Mouse (Mus musculus): Measurements from ENCODE around the gene Fam221b.

The Fam221b gene

DNA sequence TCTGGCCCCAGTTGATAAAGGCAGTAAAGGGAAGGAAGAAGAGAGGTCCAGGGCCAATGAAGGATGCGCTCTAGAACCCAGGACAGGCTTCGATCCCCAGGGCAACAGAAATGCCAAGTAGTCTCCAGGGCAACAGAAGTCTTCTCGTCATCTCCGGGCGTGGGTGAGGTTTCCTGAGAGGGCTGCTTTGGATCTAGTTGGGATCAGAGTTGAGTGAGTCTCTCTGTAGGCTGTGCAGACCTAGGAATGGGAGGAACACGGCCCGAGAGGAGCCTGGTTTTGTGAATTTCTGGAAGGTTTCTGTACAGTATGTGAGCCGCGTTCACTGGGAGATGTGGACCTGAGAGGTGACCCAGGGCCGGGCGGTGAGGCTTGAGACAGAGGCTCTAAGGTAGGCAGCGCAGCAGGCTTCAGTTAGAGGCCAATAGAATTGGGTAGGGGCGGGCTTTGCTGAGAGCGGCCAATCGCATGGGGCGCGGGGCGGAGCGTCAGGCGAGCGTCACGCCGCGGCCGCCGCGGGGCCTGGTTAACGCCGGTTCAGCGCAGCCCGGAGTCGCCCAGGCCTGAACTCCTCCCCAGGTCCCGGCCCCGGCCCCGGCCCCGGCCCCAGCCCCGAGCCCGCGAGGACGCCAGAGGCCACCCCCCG lies at the start of gene Fam221b, which contains the start of gene Tmem8b:
TSS of gene Fam221b (minus strand) at position 364 of the 646 bp plus-strand sequence.
TSS of gene Tmem8b (plus strand) at position 190 of the 646 bp plus-strand sequence.
- DNase-seq (ENCODE audit: extremely low spot score): peak; percentile 90

DNA sequence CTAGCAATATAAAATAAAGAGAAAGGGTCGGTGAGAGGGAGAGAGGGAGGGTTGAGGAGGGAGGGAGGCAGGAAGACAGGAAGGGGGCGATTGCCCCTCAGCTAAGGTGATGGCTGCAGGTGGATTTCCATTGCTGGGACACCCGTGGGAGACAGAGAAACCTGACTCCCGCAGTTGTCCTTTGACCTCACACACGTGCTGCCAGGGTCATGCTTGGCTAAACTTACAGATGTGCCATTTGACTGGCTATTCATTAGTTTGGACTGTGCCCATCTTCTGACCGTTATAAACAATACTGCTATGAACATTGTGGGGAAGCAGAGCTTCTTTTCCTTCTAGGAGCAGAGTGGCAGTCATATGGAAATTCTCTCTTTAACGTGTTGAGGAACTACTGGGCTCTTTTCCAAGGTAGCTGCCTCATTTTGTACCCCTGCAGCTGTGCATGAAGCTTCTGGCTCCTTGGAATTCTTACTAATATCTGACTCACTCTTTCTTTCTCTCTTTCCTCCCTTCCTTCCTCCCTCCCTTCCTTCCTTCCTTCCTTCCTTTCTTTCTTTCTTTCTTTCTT lies 44.8 kb upstream of the Fam221b start:
- DNase-seq (ENCODE audit: extremely low spot score): no peak

DNA sequence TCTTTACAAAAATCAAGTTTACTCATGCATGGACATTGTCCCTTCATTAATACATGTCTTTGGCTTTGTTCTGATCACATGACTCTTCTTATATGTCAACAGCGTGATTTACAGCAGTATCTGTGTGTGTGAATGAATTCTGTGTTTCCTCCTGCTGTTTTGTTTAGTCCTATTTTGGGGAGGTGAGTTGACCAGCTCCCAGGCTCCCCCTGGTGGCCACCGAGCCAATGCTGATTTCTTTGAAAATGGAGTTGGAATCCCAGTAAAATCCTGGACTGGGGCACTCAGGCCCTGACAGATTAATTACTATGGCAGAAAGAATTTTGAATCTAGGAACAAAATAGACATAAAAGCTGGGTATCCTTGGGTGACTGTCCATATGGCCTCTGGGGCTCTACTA lies 42.9 kb upstream of the Fam221b start:
- DNase-seq (ENCODE audit: extremely low spot score): peak; percentile 74

DNA sequence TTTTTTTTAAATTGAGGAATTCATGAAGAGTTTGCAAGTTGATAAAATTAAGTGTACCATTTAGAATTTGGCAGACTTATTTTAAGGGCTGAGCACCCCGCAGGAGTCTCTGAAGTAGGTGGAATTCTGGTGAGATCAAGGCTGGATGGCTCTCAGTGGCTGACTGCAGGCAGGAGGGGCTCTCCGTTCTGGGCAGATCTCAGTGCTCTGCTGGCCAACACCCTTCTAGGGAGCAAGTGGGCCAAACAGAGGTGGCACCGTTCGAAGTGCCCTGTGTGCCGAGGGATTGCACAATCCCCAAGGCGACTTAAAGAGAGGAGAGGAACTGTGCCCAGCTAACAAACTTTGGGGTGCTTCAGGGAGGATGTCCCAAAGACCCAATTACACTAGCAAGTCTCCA lies 40.9 kb upstream of the Fam221b start, which contains the start of gene Olfr71:
TSS of gene Olfr71 (minus strand) at position 387 of the 400 bp plus-strand sequence.
- DNase-seq (ENCODE audit: extremely low spot score): no peak

DNA sequence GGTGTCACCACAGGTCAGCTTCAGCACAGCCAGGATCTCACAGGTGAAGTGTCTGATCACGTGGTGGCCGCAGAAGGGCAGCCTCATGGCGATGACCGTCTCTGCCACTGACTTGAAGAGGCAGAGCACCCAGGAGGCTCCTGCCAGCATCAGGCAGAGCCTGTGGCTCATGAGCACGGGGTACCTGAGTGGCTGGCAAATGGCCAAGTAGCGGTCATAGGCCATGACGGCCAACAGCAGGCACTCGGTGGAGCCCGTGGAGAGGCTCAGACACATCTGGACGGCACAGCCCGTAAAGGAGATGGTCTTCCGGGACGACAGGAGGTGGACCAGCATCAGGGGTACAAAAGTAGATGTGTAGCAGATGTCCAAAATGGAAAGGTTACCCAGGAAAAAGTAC lies 37.0 kb upstream of the Fam221b start:
- no peak for DNase-seq (ENCODE audit: extremely low spot score)

DNA sequence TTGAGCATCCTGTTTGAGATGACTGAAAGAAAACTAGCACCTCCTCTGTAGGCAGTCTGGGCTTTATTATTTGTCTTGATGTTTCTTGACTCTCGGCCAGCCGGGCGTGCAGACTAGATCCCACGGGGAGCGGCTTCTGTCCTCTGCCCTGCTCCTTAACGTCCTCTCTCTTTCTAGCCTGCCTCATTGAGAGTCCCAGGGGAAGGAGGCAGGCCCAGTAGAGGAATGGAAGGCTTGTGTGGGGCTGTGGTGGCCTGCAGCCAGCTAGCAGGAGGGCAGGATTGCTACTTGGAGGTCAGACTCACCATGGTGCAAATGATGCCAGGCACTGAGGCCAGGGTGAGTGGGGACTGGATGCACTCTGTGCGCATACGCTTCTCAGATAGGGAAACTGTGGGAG lies 34.9 kb upstream of the Fam221b start:
- DNase-seq (ENCODE audit: extremely low spot score): no peak

DNA sequence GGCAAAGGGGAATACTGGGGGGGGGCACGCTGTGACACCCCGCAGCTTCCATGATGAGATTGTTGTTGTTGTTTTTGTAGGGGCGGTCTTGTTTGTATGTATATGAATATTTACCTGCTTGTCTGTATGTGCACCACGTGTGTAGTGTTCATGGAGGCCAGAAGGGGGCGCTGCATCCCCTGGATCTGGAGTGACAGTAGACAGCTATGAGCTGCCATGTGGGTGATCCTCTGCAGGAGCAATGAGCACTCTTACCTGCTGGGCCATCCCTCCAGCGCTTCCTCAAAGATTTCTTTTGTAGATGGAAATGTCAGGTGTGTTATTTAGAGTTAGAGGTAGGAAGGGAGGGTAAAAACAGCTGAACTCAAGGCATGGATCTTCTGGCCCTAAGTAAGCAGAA lies 34.5 kb upstream of the Fam221b start:
- no peak for DNase-seq (ENCODE audit: extremely low spot score)

DNA sequence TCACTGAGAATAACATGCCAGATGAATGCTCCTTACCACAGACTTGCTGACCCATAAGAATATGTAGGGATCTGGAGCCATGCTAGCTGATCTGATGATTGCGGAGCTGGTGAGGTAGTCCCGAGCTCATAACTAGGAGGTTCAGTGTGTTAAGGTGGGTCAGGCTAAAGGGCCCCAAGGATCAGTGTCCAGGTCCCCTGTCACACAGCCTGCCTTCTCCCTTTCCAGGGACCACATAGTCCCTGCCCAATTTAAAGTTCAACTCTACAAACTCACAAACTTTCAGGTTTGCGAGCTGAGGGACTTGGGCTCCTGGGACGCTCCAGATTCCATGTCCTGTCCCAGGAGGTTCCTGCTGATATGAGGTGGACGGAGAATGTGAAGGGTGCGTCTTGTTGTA lies 31.8 kb upstream of the Fam221b start, which contains the start of gene Olfr70:
TSS of gene Olfr70 (minus strand) at position 101 of the 400 bp plus-strand sequence.
- DNase-seq (ENCODE audit: extremely low spot score): no peak

DNA sequence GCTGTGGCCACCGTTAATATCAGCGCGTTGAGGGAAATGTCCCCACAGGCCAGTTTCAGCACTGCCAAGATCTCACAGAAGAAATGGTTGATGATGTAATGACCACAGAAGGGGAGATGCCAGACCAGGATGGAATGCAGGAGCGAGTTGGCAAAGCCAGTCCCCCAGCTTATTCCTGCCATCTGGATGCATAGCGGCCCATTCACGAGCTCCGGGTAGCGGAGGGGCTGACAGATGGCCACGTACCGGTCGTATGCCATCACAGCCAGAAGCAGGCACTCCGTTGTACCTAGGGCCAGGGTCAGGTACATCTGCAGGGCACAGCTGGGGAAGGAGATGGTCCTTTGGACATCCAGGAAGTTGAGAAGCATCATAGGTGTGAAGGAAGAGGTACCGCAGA lies 27.6 kb upstream of the Fam221b start:
- no peak for DNase-seq (ENCODE audit: extremely low spot score)

DNA sequence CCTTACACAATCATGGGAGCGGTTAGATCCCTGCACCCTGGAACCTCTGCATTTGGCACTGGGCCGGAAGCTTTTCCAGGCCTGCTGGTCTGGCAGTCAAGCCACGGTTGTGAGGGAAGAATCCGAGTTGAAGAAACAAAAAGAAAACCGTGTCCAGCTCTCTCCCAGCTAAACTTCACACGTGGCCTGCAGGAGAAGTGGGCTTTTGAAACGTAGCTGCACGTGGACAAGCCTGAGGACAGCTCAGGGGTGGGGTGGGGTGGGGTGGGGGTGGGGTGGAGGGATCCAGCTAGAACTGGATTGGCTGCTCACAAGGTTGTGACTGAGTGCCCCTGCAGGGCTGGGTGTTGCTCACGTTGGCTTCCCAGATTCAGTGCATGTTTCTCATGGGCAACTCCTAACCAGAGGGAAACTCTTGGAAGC lies 26.3 kb upstream of the Fam221b start:
- no peak for DNase-seq (ENCODE audit: extremely low spot score)

DNA sequence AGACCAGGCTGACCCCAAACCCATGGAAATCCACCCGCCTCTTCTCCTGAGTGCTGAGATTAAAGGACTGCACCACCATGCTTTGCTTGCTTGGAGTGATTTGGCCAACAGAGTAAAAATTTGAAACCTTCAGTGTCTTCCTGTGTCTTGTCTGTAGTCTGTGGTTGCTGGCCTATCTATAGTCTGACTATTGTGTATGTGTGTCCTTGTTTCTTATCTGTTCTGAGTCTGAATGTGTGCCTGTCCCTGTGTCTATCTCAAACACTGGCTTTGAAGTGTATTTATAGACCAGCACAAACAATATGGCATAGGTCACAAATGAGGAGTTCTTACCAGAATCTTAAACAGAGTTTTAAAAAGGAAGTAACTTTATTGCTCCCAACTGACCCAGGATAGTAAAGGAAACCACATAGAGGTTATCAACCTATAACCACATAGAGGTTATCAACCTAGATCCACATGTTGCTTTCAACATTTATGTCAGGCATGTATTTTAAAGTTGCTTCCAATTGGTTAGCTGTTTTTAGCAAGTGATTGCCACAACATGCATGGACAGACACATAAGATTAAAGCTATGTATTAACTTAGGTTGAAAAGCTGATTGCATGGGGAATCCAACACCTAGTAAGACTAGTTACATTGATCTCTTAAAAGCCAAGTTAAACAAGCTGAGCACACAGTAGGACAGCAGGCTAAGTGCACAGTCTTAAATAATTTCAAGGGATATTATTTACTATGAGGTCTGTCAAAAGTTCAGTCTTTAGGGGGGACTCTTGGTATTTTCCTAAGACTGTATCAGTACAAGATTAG lies 25.7 kb upstream of the Fam221b start:
- DNase-seq (ENCODE audit: extremely low spot score): no peak

DNA sequence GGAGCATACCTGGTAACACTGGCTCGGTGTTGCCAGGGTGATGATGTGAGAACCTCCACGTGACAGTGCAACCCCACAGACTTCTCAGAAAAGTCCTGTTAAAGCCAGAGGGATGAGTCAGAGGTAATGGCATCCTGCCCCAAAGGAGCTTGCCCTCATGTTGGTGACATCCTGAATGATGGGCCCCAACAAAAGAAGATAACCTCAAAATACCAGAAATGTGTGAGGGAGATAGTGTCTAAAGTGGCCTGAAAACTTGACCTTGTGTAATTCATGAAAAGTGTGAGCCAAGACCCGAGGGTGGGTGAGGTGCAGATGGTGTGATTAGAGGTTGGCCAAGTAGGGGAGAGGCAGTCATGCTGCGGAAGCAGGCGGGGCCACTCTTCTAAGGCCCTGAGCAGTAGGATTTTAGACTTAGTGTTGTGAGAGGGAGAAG lies 24.9 kb upstream of the Fam221b start:
- no peak for DNase-seq (ENCODE audit: extremely low spot score)

DNA sequence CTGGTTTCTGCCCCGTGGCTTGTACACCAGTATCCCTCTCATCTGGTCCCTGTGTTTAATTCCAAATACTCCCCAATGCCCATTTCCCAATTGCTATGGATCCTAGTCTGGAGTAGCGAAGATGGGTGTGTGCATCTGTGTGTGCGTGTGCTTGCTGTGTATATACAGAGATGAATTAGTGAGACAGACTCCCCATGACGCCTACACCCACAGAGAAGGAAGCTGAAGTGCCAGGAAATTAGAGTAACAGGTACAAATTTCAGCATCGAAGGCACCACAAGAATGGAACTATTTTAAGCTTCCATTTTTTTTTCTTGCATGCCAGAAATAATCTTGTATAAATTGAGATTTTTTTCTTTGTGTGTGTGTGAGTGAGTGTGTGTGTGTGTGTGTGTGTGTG lies 22.1 kb upstream of the Fam221b start:
- DNase-seq (ENCODE audit: extremely low spot score): no peak

DNA sequence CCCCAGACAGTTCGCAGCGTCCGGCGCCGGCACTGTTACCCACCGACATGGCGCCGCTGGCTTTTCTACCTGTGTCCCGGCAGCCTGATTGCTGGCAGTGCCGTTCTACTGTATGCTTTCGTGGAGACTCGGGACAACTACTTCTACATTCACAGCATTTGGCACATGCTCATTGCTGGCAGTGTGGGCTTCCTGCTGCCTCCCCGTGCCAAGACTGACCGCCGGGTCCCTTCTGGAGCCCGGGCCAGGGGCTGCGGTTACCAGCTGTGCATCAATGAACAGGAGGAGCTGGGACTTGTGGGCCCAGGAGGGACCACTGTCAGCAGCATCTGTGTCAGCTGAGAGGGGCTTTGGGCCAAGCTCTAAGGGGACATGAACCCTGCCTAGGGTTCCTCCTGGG lies 21.1 kb upstream of the Fam221b start:
- no peak for DNase-seq (ENCODE audit: extremely low spot score)

DNA sequence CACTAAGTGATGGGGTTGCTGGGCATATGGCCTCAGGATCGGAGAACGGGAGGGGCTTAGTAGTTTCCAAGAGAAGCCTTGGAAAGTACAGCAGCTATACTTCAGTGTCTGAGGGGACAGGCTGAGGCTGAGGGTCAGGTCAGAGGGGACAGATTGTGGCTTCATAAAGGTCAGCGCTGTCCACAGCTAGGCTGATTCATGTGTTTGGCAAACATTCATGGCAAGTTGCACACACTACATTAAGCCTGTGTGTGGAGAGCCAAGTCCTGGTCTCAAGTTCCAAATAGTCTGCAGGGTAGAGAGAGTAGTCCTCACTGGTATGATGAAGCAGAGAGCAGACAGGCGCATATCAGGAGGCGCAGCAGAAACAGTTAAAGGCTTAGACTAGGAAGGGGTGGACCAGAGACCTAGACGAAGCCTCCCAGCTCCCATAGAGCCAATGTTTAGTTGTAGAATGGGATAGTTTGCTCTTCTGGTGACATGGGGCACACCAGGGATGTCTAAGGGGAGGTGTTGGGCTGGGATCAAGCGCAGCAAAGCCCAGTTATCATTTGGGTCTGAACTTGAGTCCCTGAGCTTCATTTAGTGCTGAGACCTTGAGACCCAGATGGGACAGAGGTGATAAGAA lies 10.6 kb upstream of the Fam221b start:
- DNase-seq (ENCODE audit: extremely low spot score): no peak

DNA sequence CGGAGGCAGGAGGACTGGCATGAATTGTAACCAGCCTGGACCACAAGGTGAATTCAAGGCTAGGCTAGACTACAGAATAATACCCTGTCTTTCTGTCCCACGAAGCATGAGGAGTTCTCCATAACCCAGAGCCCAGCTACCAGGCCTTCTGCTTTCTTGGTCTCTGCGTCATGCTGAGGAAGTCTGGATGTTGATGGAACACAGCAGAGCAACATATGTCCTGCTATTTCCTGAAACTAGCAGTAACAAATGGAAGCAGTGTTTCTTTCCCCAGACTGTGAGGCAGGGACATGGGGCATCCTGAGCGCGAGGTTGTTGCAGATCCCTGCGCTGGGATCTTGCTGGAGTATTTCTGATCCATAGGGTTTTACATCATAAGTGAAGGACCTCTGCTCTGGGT lies 9.6 kb upstream of the Fam221b start:
- no peak for DNase-seq (ENCODE audit: extremely low spot score)

DNA sequence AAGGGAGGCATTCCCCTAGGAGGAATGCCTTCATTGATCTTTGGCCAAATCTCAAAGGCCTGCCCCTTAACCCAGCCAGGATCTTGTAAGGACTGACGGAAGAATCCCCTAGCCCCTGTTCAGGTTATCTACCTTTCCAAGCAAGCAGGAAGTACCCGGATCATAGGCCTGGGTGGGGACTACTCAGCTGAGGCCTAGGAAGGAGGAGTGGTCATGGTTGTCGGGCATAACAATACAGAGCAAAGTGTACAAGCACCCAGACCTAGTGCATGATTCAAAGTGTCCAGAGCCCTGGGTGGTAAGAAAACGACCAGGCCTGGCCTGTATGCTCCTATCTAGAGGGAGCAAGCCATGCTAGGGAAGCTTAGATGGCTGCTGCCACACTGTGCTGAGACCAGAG lies 6.7 kb upstream of the Fam221b start:
- no peak for DNase-seq (ENCODE audit: extremely low spot score)

DNA sequence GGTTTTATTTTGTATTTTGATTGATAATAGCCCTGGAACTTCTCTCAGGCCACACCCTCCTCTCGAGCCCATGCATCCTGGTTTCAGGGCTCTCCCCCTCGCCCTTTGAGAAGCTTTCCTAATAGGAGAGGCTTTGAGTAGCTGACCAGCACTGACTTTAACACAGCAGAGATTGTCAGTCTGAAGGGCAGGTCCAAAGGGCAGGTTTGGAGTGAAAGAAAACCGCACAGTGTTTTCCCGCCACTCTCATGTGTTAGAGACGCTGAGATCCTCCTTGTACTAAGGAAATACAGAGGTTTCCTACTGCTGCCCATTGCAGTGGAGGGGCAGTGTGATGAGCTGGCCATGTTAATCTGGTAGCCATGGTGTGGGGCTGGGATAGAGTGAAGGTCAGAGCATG lies 6.0 kb upstream of the Fam221b start:
- no peak for DNase-seq (ENCODE audit: extremely low spot score)

DNA sequence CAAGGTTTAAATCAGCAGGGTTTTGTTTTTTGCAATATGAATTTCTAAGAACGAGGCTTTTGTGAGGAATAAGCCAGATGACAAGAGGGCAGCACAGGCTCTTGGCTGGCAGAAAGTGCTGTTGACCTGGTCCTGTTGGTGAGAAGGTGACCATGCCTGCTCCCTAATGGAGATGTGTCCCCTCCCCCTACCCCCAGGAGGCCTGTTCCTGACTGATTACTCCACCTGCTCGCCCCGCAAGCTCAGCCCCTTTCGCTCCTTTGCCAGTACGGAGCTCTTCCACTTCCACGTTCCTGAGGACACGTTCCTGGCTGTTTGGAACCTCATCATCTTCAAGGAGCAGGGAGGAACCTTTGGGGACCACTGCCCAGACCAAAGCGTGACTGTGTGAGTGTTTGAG lies 4.8 kb upstream of the Fam221b start:
- no peak for DNase-seq (ENCODE audit: extremely low spot score)

DNA sequence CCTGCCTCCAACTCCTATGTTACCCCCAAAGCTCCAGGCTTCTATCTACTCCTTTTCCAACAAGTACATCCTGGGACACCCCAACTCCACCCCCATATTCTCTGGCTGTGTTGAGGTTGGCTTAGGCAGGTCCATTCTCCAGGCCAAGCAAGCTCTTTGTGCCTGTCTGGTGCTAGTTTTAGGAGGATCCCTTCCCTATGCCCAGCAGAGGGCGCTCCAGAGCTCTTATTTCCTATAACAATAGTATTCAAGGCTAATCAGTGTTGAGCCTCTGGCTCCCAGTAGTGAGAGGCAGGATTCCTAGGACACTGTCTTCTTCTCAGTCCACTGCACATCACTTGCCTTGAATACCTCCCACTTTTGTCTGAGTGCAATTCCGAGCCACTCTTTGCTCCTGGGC lies 3.1 kb upstream of the Fam221b start:
- peak; percentile 78 for DNase-seq (ENCODE audit: extremely low spot score)

DNA sequence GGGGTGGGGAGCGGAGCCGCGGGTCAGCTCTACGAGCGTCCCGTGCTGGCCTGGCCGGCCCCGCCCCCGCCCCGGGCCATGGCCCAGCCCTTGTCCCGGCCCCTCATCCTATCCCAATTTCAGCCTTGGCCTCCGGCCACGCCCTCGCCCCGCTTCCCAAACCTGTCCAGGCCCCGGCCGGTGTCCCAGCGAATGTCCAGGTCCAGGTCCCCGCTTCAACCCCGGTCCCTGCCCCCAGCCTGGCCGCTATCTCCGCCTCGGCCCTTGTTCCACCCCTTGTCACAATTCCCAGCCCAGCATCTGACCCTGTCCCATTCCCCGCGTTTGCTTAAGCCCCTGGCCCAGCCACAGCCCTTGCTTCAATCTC lies 466 bp upstream of the Fam221b start:
- peak; percentile 85 for DNase-seq (ENCODE audit: extremely low spot score)

DNA sequence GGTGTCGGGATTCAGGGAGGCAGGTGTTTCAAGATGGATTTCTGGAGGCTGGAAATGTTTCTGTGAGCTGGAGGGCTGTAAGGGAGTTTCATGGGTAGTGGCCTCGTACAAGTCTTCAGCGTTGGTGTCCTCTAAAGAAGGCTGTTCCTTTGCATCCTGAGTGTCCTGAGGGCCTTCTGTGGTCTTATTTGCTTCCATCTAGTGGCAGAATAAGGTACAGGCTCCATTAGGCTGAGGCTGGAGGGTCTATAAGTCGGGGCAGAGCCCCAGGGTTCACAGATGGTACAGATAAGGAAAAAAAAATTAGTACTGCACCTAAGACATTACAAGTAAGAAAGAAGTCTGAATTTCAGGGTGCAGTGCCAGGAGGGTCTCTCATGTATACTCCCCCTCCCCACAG lies 2.5 kb downstream of the Fam221b start:
- DNase-seq (ENCODE audit: extremely low spot score): no peak

Measured in embryo, embryonic 9.5 days (tissue).